Mouse (Mus musculus) spleen, adult 2 months (tissue): ENCODE data around the gene Gm11037.

Source experiments
- CTCF ChIP-seq: fragments of 200-500 bp; IDR thresholded peaks from 2 replicates; pipeline ENCODE4 v1.5.1; 2011; ENCODE audit warnings: mild to moderate bottlenecking, inconsistent platforms; ENCODE audit not compliant: insufficient read depth, insufficient read length, insufficient replicate concordance; ENCODE audit errors: extremely low read depth
- POLR2A ChIP-seq: fragments of 200-500 bp; IDR thresholded peaks from 2 replicates; pipeline ENCODE4 v1.6.1; 2011; ENCODE audit warnings: low read depth, low read length, inconsistent platforms

DNA sequence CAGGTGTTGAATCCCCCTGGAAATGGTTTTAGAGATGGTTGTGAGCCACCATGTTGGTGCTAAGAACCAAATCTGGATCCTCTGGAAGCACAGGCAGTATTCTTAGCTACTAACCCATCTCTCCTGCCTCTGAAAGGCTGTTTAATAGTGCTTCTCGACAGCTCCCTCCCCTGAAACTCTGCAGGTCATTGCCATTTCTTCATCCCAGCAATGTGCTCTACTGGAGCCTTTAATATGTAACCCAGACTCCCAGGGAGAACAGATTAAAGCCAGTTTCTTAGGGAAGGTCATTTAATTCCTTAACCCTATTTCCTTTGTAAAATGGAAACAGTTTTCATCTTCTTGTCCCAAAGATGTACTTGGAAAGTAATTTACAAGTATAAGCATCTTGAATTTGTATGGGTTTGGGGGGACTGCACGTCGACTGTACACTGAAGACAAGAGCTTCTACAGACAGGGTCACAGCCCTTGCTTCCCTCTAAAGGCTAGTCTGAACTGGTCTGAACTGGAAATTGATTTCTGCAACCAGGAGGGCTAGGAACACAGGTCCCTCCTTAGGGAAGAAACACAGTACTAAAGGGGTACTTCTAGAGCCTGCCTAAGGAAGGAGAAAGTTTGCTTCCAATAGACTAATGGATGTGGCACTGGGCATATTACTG lies 42.1 kb downstream of the Gm11037 start:
- no peak for TF ChIP-seq CTCF
- TF ChIP-seq POLR2A, result no peak
